Mouse (Mus musculus) ES-E14 (cell line): ENCODE measurements around the gene Med7.

Source experiments
- CHD2 ChIP-seq: IDR thresholded peaks from 2 replicates; pipeline ENCODE4 v1.6.1; 2014; ENCODE audit warnings: mild to moderate bottlenecking, low read depth, low read length, inconsistent platforms
- HCFC1 ChIP-seq: IDR thresholded peaks from 2 replicates; pipeline ENCODE4 v1.6.1; 2012; ENCODE audit warnings: low read length, inconsistent platforms, borderline replicate concordance; ENCODE audit not compliant: insufficient read depth
- ZC3H11A ChIP-seq: IDR thresholded peaks from 2 replicates; pipeline ENCODE4 v1.6.1; 2012; ENCODE audit warnings: low read depth, mild to moderate bottlenecking, inconsistent platforms, low read length, borderline replicate concordance

GRCm38 (mm10) chr11:46461362-46461761, 24.6 kb downstream of the Med7 start:
- no peak for TF ChIP-seq HCFC1
- TF ChIP-seq CHD2: no peak
- TF ChIP-seq ZC3H11A: no peak
